Mouse (Mus musculus): ENCODE results near the gene Olfr866. TPM values are rescaled to one million over a fixed set of nuclear protein-coding genes. Genes with fewer than 3 reads are reported as not detected.

The Olfr866 gene
- polyA plus RNA-seq (2012; rRNA removed), result not detected in 2 replicates

DNA sequence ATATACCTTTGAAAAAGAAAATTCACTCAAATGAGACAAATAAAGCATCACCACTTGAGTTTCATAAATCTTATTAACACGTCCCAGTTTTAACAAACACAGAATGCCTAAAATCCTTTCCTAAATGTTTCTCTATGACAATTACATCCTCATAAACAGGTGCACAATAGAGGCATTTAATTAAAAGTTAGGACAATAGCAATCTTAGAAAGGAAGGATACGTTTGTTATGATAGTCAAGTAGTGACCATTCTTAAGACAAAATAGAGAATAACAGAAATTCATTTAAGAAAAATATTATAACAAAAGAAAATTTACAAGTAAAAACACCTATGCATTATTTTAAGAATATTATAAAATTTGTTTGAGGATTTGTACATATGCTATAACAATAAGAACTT lies at the start of gene Olfr866:
Gene Olfr866, minus strand, starts transcription at position 101 of the 400 bp plus-strand sequence.

GRCm38 (mm10) chr9:20057462-20057861 lies 29.6 kb upstream of the Olfr866 start, which contains the start of gene Olfr867:
TSS of gene Olfr867 (minus strand) at chr9:20057562.

Other genes with a start within 250 kb of the Olfr866 start
- gene Olfr58, start 247.8 kb downstream of the Olfr866 start, polyA plus RNA-seq (2012; rRNA removed), result not detected in 2 replicates
- not detected in 2 replicates for gene Olfr859, start 223.1 kb downstream of the Olfr866 start, polyA plus RNA-seq (2012; rRNA removed)
- not detected in 2 replicates for gene Olfr860, start 178.3 kb downstream of the Olfr866 start, polyA plus RNA-seq (2012; rRNA removed)
- not detected in 2 replicates for gene Olfr862, start 140.0 kb downstream of the Olfr866 start, polyA plus RNA-seq (2012; rRNA removed)
- gene Olfr77, start 111.2 kb downstream of the Olfr866 start, polyA plus RNA-seq (2012; rRNA removed), result not detected in 2 replicates
- gene Olfr867, start 29.5 kb upstream of the Olfr866 start, polyA plus RNA-seq (2012; rRNA removed), result not detected in 2 replicates
- gene Olfr868, start 70.6 kb upstream of the Olfr866 start, polyA plus RNA-seq (2012; rRNA removed), result not detected in 2 replicates
- not detected in 2 replicates for gene Olfr869, start 101.0 kb upstream of the Olfr866 start, polyA plus RNA-seq (2012; rRNA removed)
- not detected in 2 replicates for gene Olfr870, start 146.0 kb upstream of the Olfr866 start, polyA plus RNA-seq (2012; rRNA removed)
- not detected in 2 replicates for gene Olfr871, start 184.2 kb upstream of the Olfr866 start, polyA plus RNA-seq (2012; rRNA removed)
- gene Olfr872, start 209.1 kb upstream of the Olfr866 start, polyA plus RNA-seq (2012; rRNA removed), result not detected in 2 replicates

All from central nervous system, embryonic 11.5 days (tissue).